Mouse (Mus musculus) G1E (cell line): ENCODE measurements around the gene Gpr155.

Experiments used
- CTCF ChIP-seq: IDR thresholded peaks from 2 replicates; pipeline ENCODE4 v1.5.1; 2012; ENCODE audit warnings: low read depth, low read length, inconsistent platforms, mixed read lengths
- TAL1 ChIP-seq: conservative IDR thresholded peaks from 2 replicates; pipeline ENCODE4 v1.6.1; 2012; ENCODE audit warnings: low read depth, low read length, inconsistent platforms, mixed read lengths

GRCm38 (mm10) chr2:73385172-73385571 is 1.2 kb downstream of the Gpr155 start:
- TF ChIP-seq CTCF (no peak), TAL1 (no peak)
